Mouse (Mus musculus): ENCODE data around the gene Nat8f3. TPM values are rescaled to one million over a fixed set of nuclear protein-coding genes. Genes with fewer than 3 reads are reported as not detected.
"Not testable (repeated sequence)": the region's sequence is repeated elsewhere in the genome, so short reads cannot be mapped to it uniquely, and the experiment has no call there.

Nat8f3 gene
- polyA plus RNA-seq, 1 experiment from 2014 or later: 0.24 TPM

DNA sequence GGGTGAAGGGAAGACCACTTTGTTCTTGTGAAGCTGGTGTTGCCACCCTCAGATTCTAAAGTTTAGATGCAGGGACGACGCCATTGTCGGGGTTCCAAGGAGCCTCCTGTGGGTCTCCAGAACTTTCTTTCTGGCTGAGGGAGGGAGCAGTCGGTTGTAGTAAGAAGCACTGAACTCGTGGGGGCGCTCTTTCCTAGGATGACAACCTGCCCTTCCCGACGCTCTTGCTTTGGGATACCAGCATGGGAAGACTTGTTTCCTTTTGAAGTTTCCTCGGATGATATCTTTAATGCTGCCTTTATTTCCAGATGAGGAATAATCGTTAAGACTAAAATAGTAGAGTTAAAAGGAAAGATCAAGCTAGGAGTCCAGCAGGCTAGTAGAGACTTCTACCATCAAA is 52.4 kb downstream of the Nat8f3 start, which contains the start of gene Nat8f7:
Gene Nat8f7, minus strand, starts transcription at position 101 of the 400 bp plus-strand sequence.
- not testable (repeated sequence) for H3K27me3 ChIP-seq (ENCODE audit: control insufficient read depth, insufficient read depth, low read length); H3K4me1 ChIP-seq (replicated peaks; ENCODE audit: control insufficient read depth, insufficient read depth, low read length); H3K36me3 ChIP-seq (replicated peaks; ENCODE audit: control insufficient read depth, insufficient read depth); H3K9ac ChIP-seq; DNase-seq (ENCODE audit: low spot score); H3K4me2 ChIP-seq (replicated peaks); ATAC-seq (ENCODE audit: low FRiP score); H3K4me3 ChIP-seq (replicated peaks; ENCODE audit: low read length); H3K9me3 ChIP-seq (ENCODE audit: control insufficient read depth, low read length); H3K27ac ChIP-seq
- WGBS: 80% methylated on average over 9 of the region's 10 CpGs

DNA sequence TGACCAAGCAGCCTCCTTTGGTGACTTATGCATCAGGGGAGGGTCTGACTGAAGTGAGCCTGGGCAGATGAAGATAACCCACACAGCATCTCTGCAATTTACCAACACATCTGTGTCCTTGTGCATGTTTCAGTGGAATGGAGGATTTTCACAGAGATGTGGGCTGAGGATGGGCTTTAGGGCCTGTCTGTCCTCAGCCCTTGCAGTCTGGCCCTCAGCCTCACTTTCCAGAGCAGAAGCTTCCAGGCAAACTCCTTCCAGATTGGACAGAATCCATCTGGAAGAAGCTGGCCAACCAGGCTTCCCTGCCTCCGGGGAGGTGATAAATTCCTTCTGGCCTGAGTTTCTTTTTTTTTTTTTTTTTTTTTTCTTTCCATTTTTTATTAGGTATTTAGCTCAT is 55.9 kb downstream of the Nat8f3 start:
- H3K4me2 ChIP-seq (replicated peaks); H3K27ac ChIP-seq; DNase-seq (ENCODE audit: low spot score); ATAC-seq (ENCODE audit: low FRiP score); H3K4me1 ChIP-seq (replicated peaks; ENCODE audit: control insufficient read depth, insufficient read depth, low read length); H3K4me3 ChIP-seq (replicated peaks; ENCODE audit: low read length); H3K9me3 ChIP-seq (ENCODE audit: control insufficient read depth, low read length); H3K9ac ChIP-seq; H3K27me3 ChIP-seq (ENCODE audit: control insufficient read depth, insufficient read depth, low read length); H3K36me3 ChIP-seq (replicated peaks; ENCODE audit: control insufficient read depth, insufficient read depth): not testable (repeated sequence)
- WGBS: 86% methylated on average over 1 of the region's 1 CpGs

DNA sequence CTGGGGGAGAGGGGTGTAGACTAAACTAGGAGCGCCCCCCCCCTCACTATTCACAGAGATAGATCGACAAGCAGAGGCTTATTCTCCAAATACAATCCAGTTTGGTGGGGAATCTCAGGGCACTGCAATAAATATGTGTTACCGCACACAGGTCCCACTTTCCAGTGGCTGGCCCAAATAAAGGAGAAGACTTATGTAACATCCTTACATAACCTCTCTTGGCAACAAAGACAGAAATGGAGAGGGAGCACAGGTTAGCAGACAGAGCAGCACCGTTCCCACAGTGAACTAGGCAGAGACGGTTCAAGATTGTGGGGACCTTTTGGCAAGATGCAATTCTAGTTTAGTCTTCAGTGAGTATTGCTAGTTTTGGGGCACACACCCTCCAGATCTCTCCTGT is 56.3 kb downstream of the Nat8f3 start:
- not testable (repeated sequence) for H3K36me3 ChIP-seq (replicated peaks; ENCODE audit: control insufficient read depth, insufficient read depth); H3K9me3 ChIP-seq (ENCODE audit: control insufficient read depth, low read length); DNase-seq (ENCODE audit: low spot score); H3K4me2 ChIP-seq (replicated peaks); H3K9ac ChIP-seq; ATAC-seq (ENCODE audit: low FRiP score); H3K4me1 ChIP-seq (replicated peaks; ENCODE audit: control insufficient read depth, insufficient read depth, low read length); H3K27ac ChIP-seq; H3K4me3 ChIP-seq (replicated peaks; ENCODE audit: low read length); H3K27me3 ChIP-seq (ENCODE audit: control insufficient read depth, insufficient read depth, low read length)
- 97% methylated on average over 5 of the region's 5 CpGs for WGBS

DNA sequence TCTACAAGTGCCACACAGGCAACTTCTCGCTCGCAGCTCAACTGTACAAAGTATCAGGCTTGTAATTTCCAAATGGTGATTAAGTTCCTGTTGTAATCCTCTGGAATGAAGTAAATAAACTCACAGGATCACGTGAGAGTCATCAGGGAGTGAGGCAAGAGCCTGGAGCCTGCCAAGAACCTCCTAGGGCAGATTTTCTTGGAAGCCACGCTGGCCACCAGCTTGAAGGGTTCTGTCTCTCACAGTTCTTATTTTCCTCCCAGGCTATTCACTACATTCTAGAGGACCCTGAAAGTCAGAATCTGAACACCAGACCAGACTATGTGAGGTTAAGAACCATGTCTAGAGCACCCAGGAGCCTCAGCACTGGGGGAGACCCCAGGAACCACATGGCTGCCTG is 63.6 kb downstream of the Nat8f3 start:
- DNase-seq (ENCODE audit: low spot score); H3K4me2 ChIP-seq (replicated peaks): not testable (repeated sequence)

More for the DNA sequence above, 63.6 kb downstream of the Nat8f3 start:
- H3K27me3 ChIP-seq (ENCODE audit: control insufficient read depth, insufficient read depth, low read length); H3K9me3 ChIP-seq (ENCODE audit: control insufficient read depth, low read length); H3K4me1 ChIP-seq (replicated peaks; ENCODE audit: control insufficient read depth, insufficient read depth, low read length); H3K9ac ChIP-seq; ATAC-seq (ENCODE audit: low FRiP score); H3K36me3 ChIP-seq (replicated peaks; ENCODE audit: control insufficient read depth, insufficient read depth); H3K27ac ChIP-seq; H3K4me3 ChIP-seq (replicated peaks; ENCODE audit: low read length): not testable (repeated sequence)
- WGBS: 87% methylated on average over 2 of the region's 4 CpGs

Small RNA genes lying within 50 kb of the gene (microRNA-seq; reads per million reads assigned to microRNA genes)
- gene Gm27317: not detected
- gene Mir6375: not detected

Other genes with a start within 250 kb of the Nat8f3 start
- gene Alms1, start 178.2 kb downstream of the Nat8f3 start, polyA plus RNA-seq (2014; fragmentation: Nextera tagmentation; extraction: Ambion mirVana): 5.0 and 5.6 TPM in 2 replicates
- 0.11 TPM in 1 of 2 replicates, not detected in the other for gene Nat8f7, start 52.5 kb downstream of the Nat8f3 start, polyA plus RNA-seq (2014; fragmentation: Nextera tagmentation; extraction: Ambion mirVana)
- not detected in 2 replicates for gene Nat8f6, start 55.2 kb upstream of the Nat8f3 start, polyA plus RNA-seq (2014; fragmentation: Nextera tagmentation; extraction: Ambion mirVana)
- gene Nat8f5, start 55.2 kb upstream of the Nat8f3 start, polyA plus RNA-seq (2014; fragmentation: Nextera tagmentation; extraction: Ambion mirVana): not detected in 2 replicates
- 0.47 TPM in 1 of 2 replicates, not detected in the other for gene Nat8, start 66.3 kb upstream of the Nat8f3 start, polyA plus RNA-seq (2014; fragmentation: Nextera tagmentation; extraction: Ambion mirVana)
- not detected in 2 replicates for gene Nat8f2, start 103.4 kb upstream of the Nat8f3 start, polyA plus RNA-seq (2014; fragmentation: Nextera tagmentation; extraction: Ambion mirVana)
- gene Nat8f4, start 139.1 kb upstream of the Nat8f3 start, polyA plus RNA-seq (2014; fragmentation: Nextera tagmentation; extraction: Ambion mirVana): 6.2 and 6.6 TPM in 2 replicates
- 43.5 and 49.2 TPM in 2 replicates for gene Tprkb, start 146.1 kb upstream of the Nat8f3 start, polyA plus RNA-seq (2014; fragmentation: Nextera tagmentation; extraction: Ambion mirVana)
- 14.6 and 17.9 TPM in 2 replicates for gene Nat8f1, start 149.9 kb upstream of the Nat8f3 start, polyA plus RNA-seq (2014; fragmentation: Nextera tagmentation; extraction: Ambion mirVana)
- 52.5 and 56.7 TPM in 2 replicates for gene Dusp11, start 195.9 kb upstream of the Nat8f3 start, polyA plus RNA-seq (2014; fragmentation: Nextera tagmentation; extraction: Ambion mirVana)